Mouse (Mus musculus): ENCODE results near the gene Creb5. TPM values are rescaled to one million over a fixed set of nuclear protein-coding genes. Genes with fewer than 3 reads are reported as not detected.

Gene Creb5
- polyA plus RNA-seq, 1 experiment from 2014 or later = 4.2 TPM

GRCm38 (mm10) chr6:53735696-53736095 lies 448.6 kb downstream of the Creb5 start:
- Histone ChIP-seq H3K9ac (ENCODE audit: low read depth, low read length) (no peak overlapping the region), H3K4me2 (replicated peaks; ENCODE audit: low read depth, low read length) (no peak overlapping the region), H3K4me3 (ENCODE audit: low read length) (no peak overlapping the region), H3K4me1 (ENCODE audit: control insufficient read depth, insufficient read depth, low read length) (peaks cover 9% of the 10 kb centered on the region), H3K9me3 (ENCODE audit: control insufficient read depth, low read length) (no peaks in the 10 kb centered on the region; the same call in 1 of the 2 replicates), H3K27ac (ENCODE audit: low read depth, low read length) (no peak overlapping the region), H3K27me3 (ENCODE audit: control insufficient read depth, insufficient read depth, low read length) (no peaks in the 10 kb centered on the region), H3K36me3 (ENCODE audit: control insufficient read depth, insufficient read depth, low read length) (no peaks in the 10 kb centered on the region)
- ATAC-seq (ENCODE audit: low FRiP score, low TSS enrichment) = no peak
- WGBS = 48% methylated on average over 6 of the region's 6 CpGs

- ATAC-seq (ENCODE audit: low FRiP score, low TSS enrichment) = no peak; the same call in 1 of the 2 replicates
- H3K4me3 ChIP-seq (ENCODE audit: low read length) = no peak overlapping the region
- no peaks in the 10 kb centered on the region for H3K9me3 ChIP-seq (ENCODE audit: control insufficient read depth, low read length)
- no peak overlapping the region for H3K27ac ChIP-seq (ENCODE audit: low read depth, low read length)
- H3K9ac ChIP-seq (ENCODE audit: low read depth, low read length) = no peak overlapping the region
- H3K27me3 ChIP-seq (ENCODE audit: control insufficient read depth, insufficient read depth, low read length) = no peaks in the 10 kb centered on the region
- H3K4me1 ChIP-seq (ENCODE audit: control insufficient read depth, insufficient read depth, low read length) = peaks cover 9% of the 10 kb centered on the region
- H3K4me2 ChIP-seq (replicated peaks; ENCODE audit: low read depth, low read length) = no peak overlapping the region
- no peaks in the 10 kb centered on the region for H3K36me3 ChIP-seq (ENCODE audit: control insufficient read depth, insufficient read depth, low read length)
These were observed 451.1 kb downstream of the Creb5 start for GRCm38 (mm10) chr6:53738206-53738605.

DNA sequence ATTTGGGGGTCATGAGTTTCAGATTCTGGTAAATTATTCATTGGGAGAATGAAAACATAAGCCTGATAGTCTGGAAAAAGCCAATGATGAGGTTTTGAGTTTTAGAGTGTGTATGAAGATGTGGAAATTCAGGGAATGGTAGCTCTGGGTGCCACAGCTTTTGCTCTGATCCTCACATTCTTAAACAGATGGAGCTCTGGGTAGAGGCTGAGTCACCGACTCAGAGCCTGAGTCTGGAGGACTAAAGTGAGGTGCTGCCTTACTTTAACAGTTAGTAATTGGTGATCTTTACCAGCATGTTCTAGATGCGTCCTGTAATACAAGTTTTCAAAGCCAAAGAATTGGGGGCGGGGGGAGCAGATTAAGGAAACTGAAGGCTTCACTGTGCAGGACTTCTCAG lies 454.2 kb downstream of the Creb5 start:
- Histone ChIP-seq H3K27me3 (ENCODE audit: control insufficient read depth, insufficient read depth, low read length) (no peaks in the 10 kb centered on the region), H3K36me3 (ENCODE audit: control insufficient read depth, insufficient read depth, low read length) (no peaks in the 10 kb centered on the region), H3K4me1 (ENCODE audit: control insufficient read depth, insufficient read depth, low read length) (no peaks in the 10 kb centered on the region), H3K9ac (ENCODE audit: low read depth, low read length) (no peak overlapping the region), H3K4me3 (ENCODE audit: low read length) (no peak overlapping the region), H3K4me2 (replicated peaks; ENCODE audit: low read depth, low read length) (no peak overlapping the region), H3K9me3 (ENCODE audit: control insufficient read depth, low read length) (no peaks in the 10 kb centered on the region), H3K27ac (ENCODE audit: low read depth, low read length) (no peak overlapping the region)
- WGBS = 85% methylated on average over 3 of the region's 3 CpGs
- no peak for ATAC-seq (ENCODE audit: low FRiP score, low TSS enrichment)

Other genes starting within 250 kb of the Creb5 start
- 2.2 and 3.6 TPM in 2 replicates for gene Jazf1, start 218.6 kb upstream of the Creb5 start, polyA plus RNA-seq (2014; fragmentation: Nextera tagmentation; extraction: Ambion mirVana)

Measured in kidney, embryonic 14.5 days (tissue).